22 mouse cellular contexts compared by ENCODE assay signal in genomic region chr7:6797408-6797807, GRCm38 (mm10).
DNase-seq lines count a peak whose midpoint lies in the region; ATAC-seq and TF ChIP-seq lines count a peak whose summit lies in the region.
"Had no signal": no experiment of that assay in that cellular context is flagged by ENCODE, and none has a peak within 500 bp of the region (broad histone marks: within the 10 kb centered on the region; RNA-seq: fewer than 3 reads in every experiment).

No protein-coding gene starts in this region.

- no peak for TF ChIP-seq CTCF in kidney, adult 2 months (conservative IDR thresholded peaks at IDR 0.05; ENCODE audit: insufficient read depth, insufficient read length, low read depth, low read length)

- H3K27ac ChIP-seq in heart, embryonic 13.5 days (replicated peaks): peak overlapping the region; percentile 74
- peak overlapping the region; percentile 58 for H3K27ac ChIP-seq in kidney, embryonic 15.5 days
- no peak overlapping the region for H3K27ac ChIP-seq in kidney, adult 2 months (ENCODE audit: insufficient read depth, low read depth, low read length)
- H3K27ac ChIP-seq in embryonic facial prominence, embryonic 14.5 days (replicated peaks; ENCODE audit: low read depth, low read length): no peak overlapping the region
- peak overlapping the region; percentile 57 for H3K27ac ChIP-seq in limb, embryonic 12.5 days
- H3K27ac ChIP-seq: forebrain, embryonic 10.5 days; hindbrain, embryonic 13.5 days; midbrain, embryonic 13.5 days; neural tube, embryonic 12.5 days had no signal

- DNase-seq in heart, postnatal 25 days (ENCODE audit: low spot score): no peak
- DNase-seq in kidney, adult 2 months: no peak
- no peak for DNase-seq in embryonic facial prominence, embryonic 14.5 days (ENCODE audit: low spot score)
- DNase-seq in gastrocnemius, postnatal 4 days (ENCODE audit: low spot score in 2 of 2): no peak
- DNase-seq: adrenal gland, postnatal 14 days; cerebellum, adult 11 months; cerebellum, postnatal 10 days; heart, adult 18-20 months; kidney, adult 11 months; liver; lung, postnatal 10 days; right cerebral cortex, postnatal 25 days; thymus, postnatal 25 days had no signal

- no peaks in the 10 kb centered on the region for H3K9me3 ChIP-seq in heart, embryonic 13.5 days
- 0 out of 2 replicates have a peak, but pooled peaks cover 2% of the 10 kb centered on the region for H3K9me3 ChIP-seq in kidney, embryonic 15.5 days (replicated peaks)
- 0 out of 2 replicates have a peak, but pooled peaks cover 8% of the 10 kb centered on the region for H3K9me3 ChIP-seq in embryonic facial prominence, embryonic 14.5 days (ENCODE audit: control insufficient read depth, low read length)
- H3K9me3 ChIP-seq in limb, embryonic 12.5 days: peaks cover 11% of the 10 kb centered on the region
- H3K9me3 ChIP-seq: hindbrain, embryonic 13.5 days; midbrain, embryonic 13.5 days; neural tube, embryonic 12.5 days had no signal

- H3K4me2 ChIP-seq in heart, embryonic 13.5 days: no peak overlapping the region
- no peak overlapping the region for H3K4me2 ChIP-seq in kidney, embryonic 15.5 days
- H3K4me2 ChIP-seq in embryonic facial prominence, embryonic 14.5 days (ENCODE audit: low read depth, low read length): no peak overlapping the region
- H3K4me2 ChIP-seq in limb, embryonic 12.5 days: no peak overlapping the region
- H3K4me2 ChIP-seq: hindbrain, embryonic 13.5 days; midbrain, embryonic 13.5 days; neural tube, embryonic 12.5 days had no signal

- no peak overlapping the region for H3K4me3 ChIP-seq in heart, embryonic 13.5 days
- H3K4me3 ChIP-seq in kidney, embryonic 15.5 days (replicated peaks): no peak overlapping the region
- no peak overlapping the region for H3K4me3 ChIP-seq in kidney, adult 2 months (ENCODE audit: insufficient read depth, low read depth, low read length)
- H3K4me3 ChIP-seq in embryonic facial prominence, embryonic 14.5 days (ENCODE audit: low read depth, low read length): no peak overlapping the region
- no peak overlapping the region for H3K4me3 ChIP-seq in limb, embryonic 12.5 days (replicated peaks)
- H3K4me3 ChIP-seq: forebrain, embryonic 10.5 days; hindbrain, embryonic 13.5 days; midbrain, embryonic 13.5 days; neural tube, embryonic 12.5 days had no signal

- no peaks in the 10 kb centered on the region for H3K36me3 ChIP-seq in heart, embryonic 13.5 days
- no peaks in the 10 kb centered on the region for H3K36me3 ChIP-seq in kidney, embryonic 15.5 days
- H3K36me3 ChIP-seq in kidney, adult 2 months (ENCODE audit: control insufficient read depth, insufficient read depth, low read length): no peaks in the 10 kb centered on the region
- no peaks in the 10 kb centered on the region for H3K36me3 ChIP-seq in embryonic facial prominence, embryonic 14.5 days (ENCODE audit: control insufficient read depth, insufficient read depth, low read length)
- no peaks in the 10 kb centered on the region for H3K36me3 ChIP-seq in limb, embryonic 12.5 days
- H3K36me3 ChIP-seq: forebrain, embryonic 10.5 days; midbrain, embryonic 13.5 days; neural tube, embryonic 12.5 days had no signal

- WGBS in heart, embryonic 13.5 days: 17% methylated on average over 2 of the region's 2 CpGs
- WGBS in kidney, embryonic 15.5 days: 25% methylated on average over 2 of the region's 2 CpGs
- WGBS in kidney, adult 2 months: 59% methylated on average over 2 of the region's 2 CpGs
- WGBS in embryonic facial prominence, embryonic 14.5 days: 42% methylated on average over 2 of the region's 2 CpGs
- 44% methylated on average over 2 of the region's 2 CpGs for WGBS in limb, embryonic 12.5 days

- no peak; the same call in 1 of the 2 replicates for ATAC-seq in heart, embryonic 13.5 days (ENCODE audit: extremely low read depth, insufficient number of reproducible peaks, low FRiP score, low TSS enrichment)
- ATAC-seq in kidney, embryonic 15.5 days (replicated peaks; ENCODE audit: low FRiP score): peak; percentile 57
- 0 out of 2 replicates have a peak, but pooled peaks have one; percentile 34 for ATAC-seq in embryonic facial prominence, embryonic 14.5 days (ENCODE audit: low read depth)
- no peak for ATAC-seq in limb, embryonic 12.5 days (ENCODE audit: insufficient number of reproducible peaks, insufficient read depth, low FRiP score, low TSS enrichment, low read depth)
- no peak for ATAC-seq in cerebellum, adult (ENCODE audit: insufficient number of reproducible peaks, low FRiP score, low TSS enrichment)
- ATAC-seq: midbrain, embryonic 13.5 days had no signal

- peaks cover 51% of the 10 kb centered on the region for H3K4me1 ChIP-seq in heart, embryonic 13.5 days
- H3K4me1 ChIP-seq in kidney, embryonic 15.5 days: peaks cover 30% of the 10 kb centered on the region
- no peaks in the 10 kb centered on the region for H3K4me1 ChIP-seq in kidney, adult 2 months (ENCODE audit: control insufficient read depth, insufficient read depth, low read length)
- H3K4me1 ChIP-seq in embryonic facial prominence, embryonic 14.5 days (ENCODE audit: control insufficient read depth, insufficient read depth, low read length): no peaks in the 10 kb centered on the region; the same call in 1 of the 2 replicates
- peaks cover 46% of the 10 kb centered on the region for H3K4me1 ChIP-seq in limb, embryonic 12.5 days (replicated peaks)
- H3K4me1 ChIP-seq: hindbrain, embryonic 13.5 days; midbrain, embryonic 13.5 days; neural tube, embryonic 12.5 days had no signal

- intact Hi-C loops in heart, postnatal 25 days (cut with DNase I): no loop called here

- H3K27me3 ChIP-seq in heart, embryonic 13.5 days (replicated peaks): no peaks in the 10 kb centered on the region
- H3K27me3 ChIP-seq in kidney, embryonic 15.5 days: no peaks in the 10 kb centered on the region
- H3K27me3 ChIP-seq in kidney, adult 2 months (replicated peaks; ENCODE audit: control insufficient read depth, insufficient read depth, low read length): no peaks in the 10 kb centered on the region
- H3K27me3 ChIP-seq in embryonic facial prominence, embryonic 14.5 days (replicated peaks; ENCODE audit: control insufficient read depth, insufficient read depth, low read length): no peaks in the 10 kb centered on the region
- H3K27me3 ChIP-seq in limb, embryonic 12.5 days: no peaks in the 10 kb centered on the region
- H3K27me3 ChIP-seq: CH12.LX; hindbrain, embryonic 13.5 days; midbrain, embryonic 13.5 days; neural tube, embryonic 12.5 days had no signal

- H3K9ac ChIP-seq in heart, embryonic 13.5 days: no peak overlapping the region
- H3K9ac ChIP-seq in kidney, embryonic 15.5 days: no peak overlapping the region
- no peak overlapping the region for H3K9ac ChIP-seq in embryonic facial prominence, embryonic 14.5 days (ENCODE audit: low read depth, low read length)
- H3K9ac ChIP-seq in limb, embryonic 12.5 days (replicated peaks): no peak overlapping the region
- H3K9ac ChIP-seq: hindbrain, embryonic 13.5 days; midbrain, embryonic 13.5 days; neural tube, embryonic 12.5 days had no signal

- no peak for TF ChIP-seq POLR2A in kidney, adult 2 months (IDR thresholded peaks at IDR 0.05; ENCODE audit: low read depth, low read length)

Comparison
In these comparisons a context has a peak if more than half of its experiments do, and no peak if none do; other contexts are left out.
1. H3K27ac ChIP-seq: peak in heart, embryonic 13.5 days (single experiment), kidney, embryonic 15.5 days (single experiment) and limb, embryonic 12.5 days (single experiment); none in kidney, adult 2 months (single experiment) and embryonic facial prominence, embryonic 14.5 days (single experiment).
2. ATAC-seq: peak in kidney, embryonic 15.5 days (single experiment) and embryonic facial prominence, embryonic 14.5 days (single experiment); none in heart, embryonic 13.5 days (single experiment), limb, embryonic 12.5 days (single experiment) and cerebellum, adult (single experiment).